In the genomic region with DNA sequence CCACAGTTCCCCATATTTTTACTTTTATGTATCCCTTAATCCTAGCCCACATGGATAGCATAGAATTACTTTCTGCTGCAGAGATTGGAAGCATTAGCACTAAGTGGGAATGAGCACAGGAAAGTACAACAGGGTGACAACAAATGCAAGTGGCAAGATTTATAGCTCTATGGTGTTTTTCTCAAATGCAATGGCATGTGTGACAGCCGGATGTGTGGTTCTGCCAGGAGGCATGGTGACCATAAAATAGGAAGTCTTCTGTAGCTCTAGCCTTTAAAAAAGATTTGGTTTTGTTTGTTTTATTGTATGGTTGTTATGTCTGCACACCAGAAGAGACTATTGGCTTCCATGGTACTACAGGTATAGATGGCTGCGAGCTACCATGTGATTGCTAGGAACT, we compare ENCODE assay signal across 12 mouse cellular contexts.
"Had no signal": no experiment of that assay in that cellular context is flagged by ENCODE, and none has a peak within 500 bp of the region (broad histone marks: within the 10 kb centered on the region; RNA-seq: fewer than 3 reads in every experiment).

No protein-coding gene starts in this region.

- H3K27me3 ChIP-seq: kidney, embryonic 15.5 days; limb, embryonic 13.5 days; midbrain, embryonic 15.5 days had no signal

- H3K4me3 ChIP-seq: kidney, embryonic 15.5 days; limb, embryonic 13.5 days; megakaryocyte, embryonic 14.5 days; midbrain, embryonic 15.5 days had no signal

- H3K36me3 ChIP-seq: kidney, embryonic 15.5 days; limb, embryonic 13.5 days; midbrain, embryonic 15.5 days had no signal

- H3K9me3 ChIP-seq: kidney, embryonic 15.5 days; limb, embryonic 13.5 days; megakaryocyte, embryonic 14.5 days; midbrain, embryonic 15.5 days had no signal

- H3K27ac ChIP-seq: kidney, embryonic 15.5 days; limb, embryonic 13.5 days; liver, embryonic 14.5 days; midbrain, embryonic 15.5 days had no signal

- ATAC-seq: midbrain, embryonic 15.5 days had no signal

- H3K4me1 ChIP-seq: kidney, embryonic 15.5 days; limb, embryonic 13.5 days; megakaryocyte, embryonic 14.5 days; midbrain, embryonic 15.5 days had no signal

- DNase-seq: kidney, adult 18-20 months; kidney, postnatal 25 days; layer of hippocampus, adult 9-11 months; layer of hippocampus, postnatal 36 days; left cerebral cortex, postnatal 4 days; lung, adult 18-20 months; thymus, postnatal 4 days had no signal
